Mouse (Mus musculus) liver, embryonic 15.5 days (tissue): ENCODE results near the gene Lamp1. TPM values are rescaled to one million over a fixed set of nuclear protein-coding genes. Genes with fewer than 3 reads are reported as not detected.

Experiments used
- ATAC-seq: fragments of 200-750 bp; cut with Nextera tagmentation; 2 replicates; pipeline ENCODE4 v1.8.0; 2017; ENCODE audit warnings: moderate number of reproducible peaks, mild to moderate bottlenecking, moderate library complexity; ENCODE audit not compliant: insufficient read depth
- H3K27ac ChIP-seq: fragments of 300-500 bp; sonication (generic); replicated peaks from 2 replicates; pipeline ENCODE4 v1.5.1; 2015; ENCODE audit warnings: mild to moderate bottlenecking, inconsistent platforms
- H3K27me3 ChIP-seq: fragments of 300-500 bp; sonication (generic); 2 replicates; pipeline ENCODE4 v1.6.1; 2015; ENCODE audit warnings: mild to moderate bottlenecking, inconsistent platforms
- H3K36me3 ChIP-seq: fragments of 300-500 bp; sonication (generic); replicated peaks from 2 replicates; pipeline ENCODE4 v1.6.1; 2015; ENCODE audit warnings: moderate library complexity, mild to moderate bottlenecking, inconsistent platforms
- H3K4me1 ChIP-seq: fragments of 300-500 bp; sonication (generic); replicated peaks from 2 replicates; pipeline ENCODE4 v1.6.1; 2015; ENCODE audit warnings: inconsistent platforms
- H3K4me2 ChIP-seq: fragments of 300-500 bp; sonication (generic); 2 replicates; pipeline ENCODE4 v1.6.1; 2015; ENCODE audit warnings: moderate library complexity, mild to moderate bottlenecking, inconsistent platforms
- H3K4me3 ChIP-seq: fragments of 300-500 bp; sonication (generic); replicated peaks from 2 replicates; pipeline ENCODE4 v1.5.1; 2015; ENCODE audit warnings: mild to moderate bottlenecking, inconsistent platforms
- H3K9ac ChIP-seq: fragments of 300-500 bp; sonication (generic); 2 replicates; pipeline ENCODE4 v1.6.1; 2015; ENCODE audit warnings: moderate library complexity, mild to moderate bottlenecking, inconsistent platforms
- H3K9me3 ChIP-seq: fragments of 300-500 bp; sonication (generic); replicated peaks from 2 replicates; pipeline ENCODE4 v1.6.1; 2016; ENCODE audit warnings: inconsistent platforms
- WGBS: fragments of 180-500 bp; shearing (Covaris S2); methylation state at CpG from one replicate; pipeline ENCODE4 v1.1.7; 2015; ENCODE audit warnings: mixed read lengths; ENCODE audit not compliant: insufficient replicate concordance; 5-methylcytosine and 5-hydroxymethylcytosine counted together
- polyA plus RNA-seq: library from polyadenylated mRNA; unstranded; fragments of >200 nt; fragmentation: Nextera tagmentation; extraction: Ambion mirVana; gene quantifications from 2 replicates; pipeline ENCODE4 v1.2.1, GENCODE M21; 2015

The Lamp1 gene
- polyA plus RNA-seq, 1 experiment from 2014 or later: 200 TPM

GRCm38 (mm10) chr8:13163563-13163962 is 4.6 kb downstream of the Lamp1 start:
- no peak overlapping the region; the same call in 1 of the 2 replicates for H3K9ac ChIP-seq
- peaks cover 57% of the 10 kb centered on the region for H3K4me1 ChIP-seq
- H3K4me2 ChIP-seq: peak overlapping the region; percentile 77

GRCm38 (mm10) chr8:13164361-13164760 is 5.4 kb downstream of the Lamp1 start:
- H3K27ac ChIP-seq: no peak overlapping the region
- peaks cover 55% of the 10 kb centered on the region for H3K4me1 ChIP-seq
- H3K36me3 ChIP-seq: peaks cover 43% of the 10 kb centered on the region
- H3K4me3 ChIP-seq: no peak overlapping the region
- 80% methylated on average over 5 of the region's 5 CpGs for WGBS
- no peak overlapping the region for H3K9ac ChIP-seq
- peak overlapping the region; percentile 77; the same call in 1 of the 2 replicates for H3K4me2 ChIP-seq
- no peaks in the 10 kb centered on the region for H3K9me3 ChIP-seq
- no peak for ATAC-seq
- no peaks in the 10 kb centered on the region for H3K27me3 ChIP-seq

More at GRCm38 (mm10) chr8:13163563-13163962, 4.6 kb downstream of the Lamp1 start:
- 0% methylated on average over 1 of the region's 1 CpGs for WGBS
- H3K27me3 ChIP-seq: no peaks in the 10 kb centered on the region
- H3K4me3 ChIP-seq: peak overlapping the region; percentile 16; the same call in 1 of the 2 replicates
- H3K36me3 ChIP-seq: peaks cover 35% of the 10 kb centered on the region
- peak; percentile 51 for ATAC-seq
- peak overlapping the region; percentile 49 for H3K27ac ChIP-seq
- no peaks in the 10 kb centered on the region for H3K9me3 ChIP-seq

DNA sequence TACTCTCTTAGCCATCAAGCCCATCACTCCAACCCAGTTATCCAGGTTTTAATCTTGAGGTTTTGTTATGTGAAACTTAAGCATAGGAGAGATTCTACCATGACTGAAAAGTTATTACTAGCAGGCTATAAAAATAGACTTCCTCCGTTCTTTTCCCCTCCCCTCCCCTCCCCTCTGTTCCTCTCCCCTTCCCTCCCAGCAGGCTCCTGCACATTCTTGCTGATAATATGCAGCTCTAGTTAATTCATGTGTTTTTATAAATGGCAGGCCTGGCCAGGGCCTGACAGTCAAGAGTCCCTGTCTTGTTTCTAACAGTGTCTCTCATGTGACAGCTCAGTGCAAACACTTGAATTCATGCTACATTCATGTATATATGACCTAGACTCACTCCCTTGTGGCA is 11.5 kb downstream of the Lamp1 start:
- H3K4me3 ChIP-seq: no peak overlapping the region
- no peak overlapping the region for H3K4me2 ChIP-seq
- peaks cover 99% of the 10 kb centered on the region for H3K36me3 ChIP-seq
- no peak overlapping the region for H3K9ac ChIP-seq
- 67% methylated on average over 1 of the region's 1 CpGs for WGBS
- H3K27ac ChIP-seq: no peak overlapping the region
- no peaks in the 10 kb centered on the region for H3K9me3 ChIP-seq
- no peaks in the 10 kb centered on the region for H3K4me1 ChIP-seq
- H3K27me3 ChIP-seq: no peaks in the 10 kb centered on the region
- no peak for ATAC-seq

GRCm38 (mm10) chr8:13174305-13174704 is 15.3 kb downstream of the Lamp1 start:
- no peak overlapping the region for H3K9ac ChIP-seq
- no peak for ATAC-seq
- H3K9me3 ChIP-seq: no peaks in the 10 kb centered on the region
- H3K27me3 ChIP-seq: no peaks in the 10 kb centered on the region
- H3K4me3 ChIP-seq: no peak overlapping the region
- H3K27ac ChIP-seq: no peak overlapping the region
- WGBS: 77% methylated on average over 4 of the region's 4 CpGs
- H3K36me3 ChIP-seq: peaks cover 88% of the 10 kb centered on the region
- H3K4me2 ChIP-seq: no peak overlapping the region
- no peaks in the 10 kb centered on the region for H3K4me1 ChIP-seq

GRCm38 (mm10) chr8:13174811-13175210 is 15.8 kb downstream of the Lamp1 start:
- no peak for ATAC-seq
- no peak overlapping the region for H3K4me3 ChIP-seq
- H3K4me2 ChIP-seq: no peak overlapping the region
- peaks cover 83% of the 10 kb centered on the region for H3K36me3 ChIP-seq
- 76% methylated on average over 4 of the region's 4 CpGs for WGBS
- H3K9ac ChIP-seq: no peak overlapping the region
- no peaks in the 10 kb centered on the region for H3K9me3 ChIP-seq
- H3K27ac ChIP-seq: no peak overlapping the region
- no peaks in the 10 kb centered on the region for H3K27me3 ChIP-seq
- H3K4me1 ChIP-seq: no peaks in the 10 kb centered on the region

GRCm38 (mm10) chr8:13175650-13176049 is 16.7 kb downstream of the Lamp1 start:
- H3K4me3 ChIP-seq: no peak overlapping the region
- H3K4me1 ChIP-seq: no peaks in the 10 kb centered on the region
- no peak overlapping the region for H3K27ac ChIP-seq
- H3K27me3 ChIP-seq: no peaks in the 10 kb centered on the region
- no peak for ATAC-seq
- peaks cover 74% of the 10 kb centered on the region for H3K36me3 ChIP-seq
- no peaks in the 10 kb centered on the region for H3K9me3 ChIP-seq
- no peak overlapping the region for H3K9ac ChIP-seq
- H3K4me2 ChIP-seq: no peak overlapping the region
- WGBS: 65% methylated on average over 1 of the region's 1 CpGs

DNA sequence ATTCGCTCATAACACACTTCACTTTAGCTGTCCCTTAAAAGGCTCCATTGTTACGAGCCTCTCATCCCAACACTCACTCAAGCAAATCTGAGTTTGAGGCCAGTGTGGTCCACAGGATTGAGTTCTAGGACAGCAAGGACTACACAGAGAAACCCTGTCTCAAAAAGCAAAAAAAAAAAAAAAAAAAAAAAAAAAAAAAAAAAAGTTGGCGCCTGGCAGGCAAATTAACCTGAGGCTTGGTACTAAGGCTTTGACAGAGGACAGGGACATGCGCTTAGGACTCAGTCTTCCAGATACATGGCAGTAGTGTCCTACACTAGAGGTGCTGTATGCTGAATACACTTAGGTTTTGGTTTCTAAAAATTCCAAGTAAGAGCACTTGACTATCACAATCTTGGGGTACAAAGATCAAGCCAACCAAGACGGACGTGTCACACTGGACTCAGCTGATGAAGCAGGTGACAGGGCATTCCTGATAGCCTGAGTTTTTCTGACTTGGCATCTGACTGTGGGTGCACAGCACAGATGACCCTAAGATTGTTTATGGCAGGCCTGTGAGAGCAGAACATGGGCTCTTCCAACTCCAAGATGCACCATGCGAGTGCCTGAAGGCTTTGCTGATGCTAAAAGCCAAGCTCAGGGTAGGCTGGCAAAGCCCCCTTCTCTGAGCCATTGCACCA is 18.4 kb downstream of the Lamp1 start:
- H3K4me1 ChIP-seq: peaks cover 11% of the 10 kb centered on the region
- no peak overlapping the region for H3K27ac ChIP-seq
- 74% methylated on average over 7 of the region's 7 CpGs for WGBS
- H3K27me3 ChIP-seq: no peaks in the 10 kb centered on the region
- no peak overlapping the region for H3K9ac ChIP-seq
- peaks cover 58% of the 10 kb centered on the region for H3K36me3 ChIP-seq
- H3K4me3 ChIP-seq: no peak overlapping the region
- no peaks in the 10 kb centered on the region for H3K9me3 ChIP-seq
- no peak for ATAC-seq
- no peak overlapping the region for H3K4me2 ChIP-seq

GRCm38 (mm10) chr8:13178137-13178536 is 19.2 kb downstream of the Lamp1 start:
- Histone ChIP-seq H3K27me3 (no peaks in the 10 kb centered on the region), H3K27ac (no peak overlapping the region), H3K4me1 (peaks cover 11% of the 10 kb centered on the region), H3K9me3 (no peaks in the 10 kb centered on the region), H3K4me3 (no peak overlapping the region), H3K36me3 (peaks cover 49% of the 10 kb centered on the region), H3K9ac (no peak overlapping the region), H3K4me2 (no peak overlapping the region)
- WGBS: 78% methylated on average over 5 of the region's 5 CpGs
- no peak for ATAC-seq

DNA sequence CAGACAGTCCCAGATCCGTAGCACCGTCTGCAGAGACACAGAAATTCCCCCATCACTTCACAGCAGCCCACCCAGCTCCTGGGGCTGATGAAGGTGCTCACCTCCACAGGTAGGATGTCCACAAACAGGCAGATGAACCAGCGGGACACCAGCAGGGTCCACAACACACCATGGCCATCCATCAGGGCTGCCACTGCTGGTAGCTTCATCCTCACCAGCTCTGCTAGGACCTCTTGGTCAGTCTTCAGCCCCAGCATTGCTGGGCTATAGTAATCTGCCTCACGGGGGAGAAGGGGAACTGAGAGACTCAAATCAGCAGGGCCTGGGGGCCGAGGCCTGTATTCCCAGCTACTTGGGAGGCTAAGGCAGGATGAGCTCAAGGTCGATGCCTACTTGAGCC is 20.5 kb downstream of the Lamp1 start:
- 67% methylated on average over 6 of the region's 6 CpGs for whole genome bisulfite sequencing
- Histone ChIP-seq H3K4me3 (no peak overlapping the region), H3K27me3 (no peaks in the 10 kb centered on the region), H3K36me3 (peaks cover 36% of the 10 kb centered on the region), H3K9me3 (no peaks in the 10 kb centered on the region), H3K9ac (no peak overlapping the region), H3K4me1 (peaks cover 11% of the 10 kb centered on the region), H3K4me2 (no peak overlapping the region), H3K27ac (no peak overlapping the region)
- ATAC-seq: no peak

DNA sequence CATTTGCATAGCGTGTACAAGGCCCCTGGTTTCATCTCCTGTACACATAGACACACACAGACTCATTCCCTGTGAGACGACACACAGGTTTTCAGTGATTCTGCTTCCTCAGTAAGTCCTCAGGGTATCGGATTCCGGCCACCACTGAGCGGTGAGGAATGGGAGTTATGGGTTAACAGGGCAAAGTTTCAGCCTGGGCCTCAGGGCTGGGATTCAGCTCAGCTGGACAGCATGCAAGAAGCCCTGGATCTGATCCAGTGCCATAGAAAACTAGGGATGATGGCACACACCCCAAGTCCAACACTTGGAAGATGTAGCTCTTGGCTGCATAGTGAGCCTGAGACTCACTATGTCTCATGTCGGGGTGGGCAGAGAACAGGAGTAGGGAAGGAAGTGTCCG is 21.0 kb downstream of the Lamp1 start:
- Histone ChIP-seq H3K9me3 (no peaks in the 10 kb centered on the region), H3K4me3 (no peak overlapping the region), H3K27me3 (no peaks in the 10 kb centered on the region), H3K4me1 (peaks cover 11% of the 10 kb centered on the region), H3K27ac (no peak overlapping the region), H3K36me3 (peaks cover 31% of the 10 kb centered on the region), H3K9ac (no peak overlapping the region), H3K4me2 (no peak overlapping the region)
- 67% methylated on average over 7 of the region's 7 CpGs for WGBS
- ATAC-seq: no peak

DNA sequence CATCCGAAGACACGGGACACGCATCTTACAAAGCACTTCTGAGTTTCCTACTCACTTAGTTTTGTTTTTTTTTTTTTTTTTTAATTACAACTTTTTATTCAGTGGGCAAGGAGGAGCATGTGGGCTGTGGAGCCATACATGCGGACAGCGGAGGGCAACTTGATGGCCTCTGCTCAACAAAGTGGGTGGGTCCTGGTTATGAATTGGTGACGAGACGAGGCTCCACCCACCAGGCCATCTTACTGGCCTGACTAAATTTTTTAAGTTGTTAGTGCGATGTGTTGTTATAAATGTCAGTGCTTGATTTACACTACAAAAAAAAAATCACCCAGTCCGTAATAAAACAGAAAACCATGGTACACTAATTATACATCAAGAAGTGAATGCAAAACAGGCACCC is 21.4 kb downstream of the Lamp1 start:
- no peak overlapping the region for H3K9ac ChIP-seq
- H3K4me3 ChIP-seq: no peak overlapping the region
- WGBS: 65% methylated on average over 9 of the region's 9 CpGs
- H3K27ac ChIP-seq: no peak overlapping the region
- H3K4me2 ChIP-seq: no peak overlapping the region
- peaks cover 27% of the 10 kb centered on the region for H3K36me3 ChIP-seq
- no peaks in the 10 kb centered on the region for H3K27me3 ChIP-seq
- H3K4me1 ChIP-seq: peaks cover 11% of the 10 kb centered on the region
- ATAC-seq: no peak
- no peaks in the 10 kb centered on the region for H3K9me3 ChIP-seq
